Mouse (Mus musculus) bone marrow, adult 2 months (tissue): ENCODE data around the gene Acat3.

Experiments
- CTCF ChIP-seq: fragments of 200-500 bp; IDR thresholded peaks from 2 replicates; pipeline ENCODE4 v1.5.1; 2011; ENCODE audit warnings: low read length, control low read depth; ENCODE audit not compliant: control insufficient read depth, insufficient read depth
- POLR2A ChIP-seq: fragments of 200-500 bp; IDR thresholded peaks from 2 replicates; pipeline ENCODE4 v1.6.1; 2011; ENCODE audit warnings: low read depth, mild to moderate bottlenecking, control low read depth, low read length, borderline replicate concordance; ENCODE audit not compliant: control insufficient read depth

DNA sequence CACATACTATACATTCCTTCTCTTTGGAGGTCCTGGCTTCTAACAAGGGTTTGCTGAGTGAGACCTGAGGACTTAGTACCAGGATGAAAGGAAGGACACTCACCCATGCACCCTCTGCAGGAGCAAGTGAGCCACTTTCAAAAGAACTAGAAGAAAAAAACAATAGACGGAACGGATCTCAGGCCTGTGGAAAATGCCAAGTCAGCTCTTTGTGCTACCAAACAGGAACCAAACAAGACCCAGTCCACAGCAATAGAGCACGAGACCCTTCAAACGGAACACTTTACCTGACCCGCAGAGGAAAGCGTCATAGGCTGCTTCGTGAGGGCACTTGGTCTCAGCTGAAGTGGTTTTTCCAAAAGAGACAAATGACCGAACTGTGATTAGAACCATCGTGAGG, 48.4 kb downstream of the Acat3 start:
- TF ChIP-seq POLR2A: no peak
- TF ChIP-seq CTCF: no peak
